Mouse (Mus musculus) testis, adult 2 months (tissue): Measurements from ENCODE around the gene Wdr18. TPM values are rescaled to one million over a fixed set of nuclear protein-coding genes. Genes with fewer than 3 reads are reported as not detected.

ENCODE experiments used
- H3K27ac ChIP-seq: fragments of 200-500 bp; 2 replicates; pipeline ENCODE4 v1.5.1; 2012; ENCODE audit warnings: low read depth, low read length; ENCODE audit not compliant: control insufficient read depth, insufficient read depth
- H3K27me3 ChIP-seq: fragments of 200-500 bp; 2 replicates; pipeline ENCODE4 v1.6.1; 2012; ENCODE audit warnings: mild to moderate bottlenecking, low read length, moderate library complexity; ENCODE audit not compliant: control insufficient read depth, insufficient read depth
- H3K36me3 ChIP-seq: fragments of 200-500 bp; 2 replicates; pipeline ENCODE4 v1.6.1; 2012; ENCODE audit warnings: mild to moderate bottlenecking, low read length; ENCODE audit not compliant: control insufficient read depth, insufficient read depth
- H3K4me1 ChIP-seq: fragments of 200-500 bp; 2 replicates; pipeline ENCODE4 v1.6.1; 2012; ENCODE audit warnings: low read length; ENCODE audit not compliant: control insufficient read depth, insufficient read depth
- H3K4me3 ChIP-seq: fragments of 200-500 bp; 2 replicates; pipeline ENCODE4 v1.5.1; 2012; ENCODE audit warnings: low read depth, mild to moderate bottlenecking, low read length, moderate library complexity, mixed read lengths; ENCODE audit not compliant: control insufficient read depth
- CTCF ChIP-seq: fragments of 200-500 bp; IDR thresholded peaks from 2 replicates; pipeline ENCODE4 v1.5.1; 2012; ENCODE audit warnings: low read depth, mild to moderate bottlenecking, inconsistent platforms, low read length, moderate library complexity; ENCODE audit not compliant: control insufficient read depth, insufficient read depth, insufficient replicate concordance
- POLR2A ChIP-seq: fragments of 200-500 bp; IDR thresholded peaks from 2 replicates; pipeline ENCODE4 v1.6.1; 2012; ENCODE audit warnings: low read depth, mild to moderate bottlenecking, inconsistent platforms, low read length, moderate library complexity; ENCODE audit not compliant: control insufficient read depth
- polyA plus RNA-seq: library from polyadenylated mRNA; depleted of rRNA; stranded (reverse); fragments of >200 nt; gene quantifications from 2 replicates; pipeline ENCODE4 v1.2.3, GENCODE M21; 2012

Gene Wdr18
- polyA plus RNA-seq, 1 experiment, result 36.5 TPM

DNA sequence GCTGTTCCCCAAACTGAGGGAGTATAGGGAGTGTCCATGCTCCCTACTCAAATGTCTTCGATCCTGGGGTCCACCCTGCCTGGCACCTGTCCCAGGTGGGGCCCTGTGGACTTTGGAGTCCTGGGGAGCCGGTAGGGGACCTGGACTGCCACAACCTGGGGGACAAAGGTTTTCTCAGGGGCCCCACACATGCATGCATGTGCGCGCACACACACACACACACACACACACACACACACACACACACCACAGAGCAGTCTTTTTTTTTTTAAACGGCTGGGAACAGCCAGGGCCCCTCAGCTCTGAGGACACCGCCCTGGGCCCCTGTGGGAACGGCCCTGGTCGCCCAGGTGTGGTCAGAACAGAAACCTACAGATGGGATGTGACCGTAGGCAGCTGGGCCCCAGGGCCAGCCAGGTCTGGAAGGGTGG is 16.5 kb upstream of the Wdr18 start:
- H3K27ac ChIP-seq, result no peak overlapping the region
- H3K4me1 ChIP-seq, result no peaks in the 10 kb centered on the region
- H3K27me3 ChIP-seq, result no peaks in the 10 kb centered on the region
- H3K4me3 ChIP-seq, result no peak overlapping the region
- no peaks in the 10 kb centered on the region for H3K36me3 ChIP-seq
- no peak for TF ChIP-seq CTCF
- TF ChIP-seq POLR2A, result no peak

DNA sequence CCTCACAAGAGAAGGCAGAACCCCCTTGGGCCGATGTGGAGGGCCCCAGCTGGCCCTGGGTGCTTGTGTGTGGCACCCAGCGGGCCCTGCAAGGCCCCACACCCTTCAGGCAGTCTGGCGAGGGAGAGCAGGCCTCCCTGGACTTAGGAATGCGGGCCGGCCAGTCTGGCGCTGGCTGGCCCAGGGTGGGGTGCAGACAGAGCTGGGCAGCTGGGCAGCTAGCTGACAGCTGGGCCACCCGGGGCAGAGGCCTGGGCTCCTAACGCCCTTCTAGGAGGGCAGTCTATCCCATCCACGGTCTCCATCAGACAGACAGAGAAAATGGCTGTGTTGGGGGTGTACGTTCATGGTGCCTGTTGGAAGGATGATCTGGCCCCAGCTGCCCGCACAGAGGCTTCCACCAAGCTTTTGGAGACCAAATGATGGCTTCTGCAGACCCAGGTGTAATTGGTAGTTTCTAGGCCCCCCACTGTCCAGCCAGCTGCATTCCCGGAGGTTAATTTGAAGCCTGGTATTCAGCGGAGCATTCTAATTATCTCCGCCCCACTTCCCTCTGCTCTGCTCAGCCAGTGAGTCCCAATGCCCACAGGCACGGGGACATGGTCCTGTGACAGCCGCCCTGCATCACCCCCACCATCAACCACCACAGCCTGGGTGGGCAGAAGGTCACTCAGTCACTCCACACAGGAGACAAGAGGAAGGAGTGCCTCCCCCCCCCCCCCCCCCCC is 14.3 kb upstream of the Wdr18 start:
- H3K27ac ChIP-seq, result no peak overlapping the region
- H3K4me1 ChIP-seq, result no peaks in the 10 kb centered on the region
- TF ChIP-seq CTCF, result no peak
- TF ChIP-seq POLR2A, result no peak
- no peak overlapping the region for H3K4me3 ChIP-seq
- no peaks in the 10 kb centered on the region for H3K27me3 ChIP-seq
- H3K36me3 ChIP-seq, result no peaks in the 10 kb centered on the region

DNA sequence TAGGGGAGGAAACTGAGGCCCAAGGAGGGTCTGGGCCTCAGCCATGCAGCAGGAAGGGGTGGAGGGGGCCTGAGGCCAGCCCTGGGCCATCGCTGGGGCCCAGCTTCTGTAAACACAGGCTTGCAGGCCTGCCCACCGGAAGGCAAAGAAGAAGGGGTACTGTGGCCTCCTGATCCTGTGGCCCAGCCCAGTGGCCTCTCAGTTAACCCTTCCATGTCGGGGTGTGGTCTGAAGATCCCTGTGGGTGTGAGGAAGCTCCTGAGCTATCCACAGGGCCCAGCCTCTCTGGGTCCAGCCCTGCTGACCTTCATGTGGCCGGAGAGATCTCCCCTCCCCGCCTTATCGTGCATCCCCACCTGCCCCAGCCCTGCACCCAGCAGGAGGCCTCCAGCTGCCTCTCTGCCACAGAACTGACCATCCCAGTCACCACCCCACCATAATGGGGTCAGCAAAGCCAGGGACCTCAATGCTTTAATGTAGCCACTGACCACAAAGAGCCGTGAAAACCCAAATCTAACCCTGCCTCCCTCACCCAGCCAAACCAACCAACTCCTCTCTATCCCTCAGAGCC is 13.1 kb upstream of the Wdr18 start:
- TF ChIP-seq POLR2A (no peak), CTCF (no peak)
- H3K27me3 ChIP-seq, result no peaks in the 10 kb centered on the region
- H3K36me3 ChIP-seq, result no peaks in the 10 kb centered on the region

DNA sequence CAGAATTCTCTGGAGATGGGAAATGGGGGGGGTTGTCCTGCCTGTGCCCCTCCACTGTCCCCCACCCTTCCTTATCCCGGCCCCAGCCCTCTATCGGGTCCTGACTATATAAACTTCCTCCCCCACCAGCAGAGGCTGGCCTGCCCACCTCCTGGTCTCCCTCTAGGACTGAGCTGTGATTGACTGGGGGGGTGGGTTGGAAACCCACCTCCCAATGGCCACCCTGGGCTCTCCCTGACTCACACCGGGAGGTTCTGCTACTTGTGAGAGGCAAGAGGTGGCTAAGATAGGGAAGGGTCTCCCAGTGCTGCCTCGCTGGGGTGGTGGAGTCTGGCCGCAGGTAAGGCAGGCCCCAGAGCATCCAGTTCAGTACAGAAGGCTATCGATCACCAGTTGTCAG is 12.4 kb upstream of the Wdr18 start:
- H3K36me3 ChIP-seq, result no peaks in the 10 kb centered on the region
- no peak for TF ChIP-seq CTCF
- no peak overlapping the region for H3K27ac ChIP-seq
- H3K4me1 ChIP-seq, result no peaks in the 10 kb centered on the region
- H3K27me3 ChIP-seq, result no peaks in the 10 kb centered on the region
- H3K4me3 ChIP-seq, result no peak overlapping the region

More for the DNA sequence above, 13.1 kb upstream of the Wdr18 start:
- Histone ChIP-seq H3K4me3 (no peak overlapping the region), H3K27ac (no peak overlapping the region), H3K4me1 (no peaks in the 10 kb centered on the region)

DNA sequence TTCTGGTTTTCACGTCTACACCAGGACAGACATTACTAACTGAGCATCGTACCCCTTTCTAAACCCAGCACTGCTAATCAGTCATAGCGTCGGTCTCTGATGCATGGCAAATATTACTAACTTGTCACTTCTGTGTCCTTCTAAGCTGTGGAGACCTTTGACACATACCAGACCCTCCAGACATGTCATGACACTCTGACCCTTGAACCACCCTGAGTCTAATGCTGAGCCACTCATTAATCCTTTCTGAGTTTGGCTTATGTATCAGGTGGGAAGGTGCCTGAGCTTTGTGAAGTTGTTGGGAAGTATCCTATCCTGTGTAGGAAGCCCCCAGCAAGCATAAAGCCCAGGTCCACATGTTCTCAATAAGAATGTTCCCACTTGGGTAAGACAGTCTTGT is 10.1 kb upstream of the Wdr18 start:
- no peaks in the 10 kb centered on the region for H3K4me1 ChIP-seq
- TF ChIP-seq POLR2A, result no peak
- TF ChIP-seq CTCF, result no peak
- no peak overlapping the region for H3K4me3 ChIP-seq
- no peaks in the 10 kb centered on the region for H3K36me3 ChIP-seq
- H3K27me3 ChIP-seq, result no peaks in the 10 kb centered on the region
- no peak overlapping the region for H3K27ac ChIP-seq

DNA sequence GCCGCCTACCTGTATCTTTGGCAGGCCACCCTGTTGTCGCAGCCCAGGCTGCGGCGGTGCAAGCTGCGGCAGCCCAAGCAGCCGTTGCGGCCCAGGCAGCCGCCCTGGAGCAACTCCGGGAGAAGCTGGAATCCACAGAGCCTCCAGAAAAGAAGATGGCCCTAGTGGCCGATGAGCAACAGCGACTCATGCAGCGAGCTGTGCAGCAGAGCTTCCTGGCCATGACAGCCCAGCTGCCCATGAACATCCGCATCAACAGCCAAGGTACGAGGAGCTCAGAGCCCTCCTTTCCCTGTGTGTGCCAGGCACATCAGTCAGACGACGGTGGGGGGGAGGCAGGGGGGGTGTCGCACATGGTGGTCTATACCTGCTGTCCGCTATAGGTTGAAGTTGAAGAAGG is 9.3 kb upstream of the Wdr18 start:
- Histone ChIP-seq H3K36me3 (no peaks in the 10 kb centered on the region), H3K4me1 (no peaks in the 10 kb centered on the region), H3K4me3 (no peak overlapping the region), H3K27me3 (no peaks in the 10 kb centered on the region), H3K27ac (no peak overlapping the region)
- TF ChIP-seq POLR2A, result no peak
- no peak for TF ChIP-seq CTCF

DNA sequence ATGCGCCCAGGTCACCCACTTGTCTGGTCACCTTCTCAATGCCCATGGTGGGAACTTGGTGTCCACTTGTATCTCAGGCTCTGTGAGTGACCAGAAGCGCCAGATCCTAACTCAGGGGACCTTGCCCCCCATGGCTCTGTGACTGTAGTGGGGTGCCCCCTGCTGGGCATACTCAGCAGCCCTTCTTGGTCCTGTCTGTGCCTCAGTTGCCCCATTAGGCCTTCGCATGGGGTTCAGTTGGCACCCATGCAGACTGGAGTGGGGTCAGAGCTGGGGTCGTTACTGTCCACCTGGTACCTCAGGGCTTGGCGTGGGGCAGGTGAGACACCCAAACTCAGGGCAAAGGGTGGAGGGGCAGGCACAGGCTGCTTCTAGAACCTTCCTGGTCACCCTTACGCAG is 6.0 kb upstream of the Wdr18 start:
- Histone ChIP-seq H3K27ac (no peak overlapping the region), H3K27me3 (no peaks in the 10 kb centered on the region), H3K4me3 (no peak overlapping the region), H3K4me1 (no peaks in the 10 kb centered on the region), H3K36me3 (no peaks in the 10 kb centered on the region)
- TF ChIP-seq POLR2A (no peak), CTCF (0 out of 2 replicates have a peak, but pooled peaks have one; percentile 14)
